Mouse (Mus musculus) spleen, embryonic (tissue): ENCODE measurements around the gene Mdh2.

Source experiments
- CTCF ChIA-PET: fragments of 350-600 bp; sonication (Branson Sonifier 250); formaldehyde crosslinking; loops from one replicate; lab custom pipeline; 2022; lab: Charles Lee

Gene Mdh2

DNA sequence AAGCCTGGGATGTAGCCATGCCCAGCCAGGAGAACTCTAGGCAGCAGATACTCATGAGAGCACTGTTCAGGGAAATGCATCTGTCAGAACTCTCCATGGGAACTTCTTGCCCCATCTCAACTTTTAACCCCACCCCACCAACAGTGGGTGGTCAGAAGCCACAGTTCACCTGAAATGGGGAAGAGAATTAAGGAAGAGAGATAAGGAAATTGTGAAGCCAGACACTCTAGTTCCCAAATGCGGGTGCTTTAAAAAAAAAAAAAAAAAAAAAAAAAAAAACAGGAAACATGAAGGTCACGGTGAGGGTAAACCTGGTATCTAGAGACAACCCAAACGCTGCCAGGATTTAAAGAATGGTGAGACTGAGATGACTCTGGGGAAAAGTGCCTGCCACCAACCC lies 5.8 kb upstream of the Mdh2 start:
- CTCF ChIA-PET: no interaction called here

DNA sequence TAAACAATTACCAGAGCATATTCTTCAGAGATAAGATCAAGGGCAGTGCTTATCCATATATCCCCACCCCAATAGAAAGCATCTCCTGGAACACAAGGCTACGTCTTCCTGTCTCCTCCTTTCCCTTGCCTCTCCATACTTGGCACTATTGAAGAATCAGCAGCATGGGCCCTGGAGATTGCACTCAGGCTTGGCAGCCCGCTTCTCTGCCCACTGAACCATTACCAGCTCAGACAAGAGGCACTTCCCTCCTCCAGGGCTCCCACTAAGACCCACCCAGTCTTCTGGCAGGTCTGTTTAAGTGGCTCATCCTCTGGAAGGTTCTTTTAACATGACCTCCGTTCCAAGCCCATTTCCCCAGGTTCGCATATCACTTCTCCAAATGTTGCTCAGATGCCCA lies 1.7 kb upstream of the Mdh2 start:
- CTCF ChIA-PET: no interaction called here

DNA sequence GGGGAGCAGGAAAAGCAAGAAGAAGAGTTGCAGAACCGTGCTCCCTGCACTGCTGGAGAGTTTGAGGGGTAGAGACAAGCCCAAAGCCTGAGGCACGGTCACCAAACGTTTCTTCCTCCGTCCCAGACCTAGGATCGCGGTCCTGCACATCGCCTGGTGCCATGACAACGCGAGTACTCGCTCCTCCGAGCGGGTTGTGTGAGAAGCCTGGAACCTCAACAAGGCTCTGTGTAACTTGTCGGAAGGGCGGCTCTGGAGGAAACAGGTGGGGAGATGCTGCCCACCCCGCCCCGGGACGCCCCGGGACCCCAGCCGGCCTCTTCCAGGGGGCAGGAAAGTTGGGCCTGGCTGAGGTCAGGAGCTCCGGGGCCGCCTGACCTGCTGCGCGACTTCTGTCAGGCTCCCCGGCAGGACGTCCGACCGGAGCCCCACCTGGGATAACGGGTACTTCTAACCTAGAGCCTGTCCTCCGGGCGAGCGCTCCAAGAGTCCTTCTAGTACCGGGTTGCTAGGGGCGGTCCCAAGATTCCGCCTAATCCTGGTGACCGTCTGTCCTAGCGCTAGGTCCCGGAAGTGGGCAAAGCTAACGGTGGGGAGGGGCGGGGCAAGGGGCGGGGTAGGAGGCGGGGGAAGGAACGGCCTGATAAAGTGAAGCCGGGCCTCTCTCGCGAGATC lies 347 bp upstream of the Mdh2 start, which contains the start of gene Styxl1:
Gene Styxl1 (minus strand): TSS at position 590 of the 675 bp plus-strand sequence.
- CTCF ChIA-PET: interaction anchor here (0.6 kb wide), 1 partner anchor 419 kb away, joined by 3 read pairs; no protein-coding TSS in a partner anchor

DNA sequence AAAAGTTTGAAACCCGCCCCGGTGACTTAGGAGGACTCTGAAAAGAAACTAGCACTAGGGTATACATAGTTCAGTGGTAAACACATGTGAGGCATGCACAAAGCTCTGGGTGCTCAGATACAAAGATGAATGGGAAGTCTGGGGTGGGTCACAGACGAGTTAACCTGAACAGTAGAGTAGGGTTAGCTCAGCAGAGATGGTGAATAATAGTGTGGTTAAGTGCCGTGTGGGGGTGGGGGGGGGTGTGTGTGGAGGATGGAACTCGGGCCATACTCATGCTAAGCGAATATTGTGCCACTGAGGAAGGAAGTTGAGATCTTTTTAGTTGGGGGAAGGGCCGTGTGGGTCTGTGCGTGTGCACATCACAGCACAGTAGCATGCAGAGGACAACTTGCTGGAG lies 2.1 kb downstream of the Mdh2 start:
- CTCF ChIA-PET: interaction anchor here (0.5 kb wide), 1 partner anchor 64 kb away, joined by 4 read pairs; no protein-coding TSS in a partner anchor

DNA sequence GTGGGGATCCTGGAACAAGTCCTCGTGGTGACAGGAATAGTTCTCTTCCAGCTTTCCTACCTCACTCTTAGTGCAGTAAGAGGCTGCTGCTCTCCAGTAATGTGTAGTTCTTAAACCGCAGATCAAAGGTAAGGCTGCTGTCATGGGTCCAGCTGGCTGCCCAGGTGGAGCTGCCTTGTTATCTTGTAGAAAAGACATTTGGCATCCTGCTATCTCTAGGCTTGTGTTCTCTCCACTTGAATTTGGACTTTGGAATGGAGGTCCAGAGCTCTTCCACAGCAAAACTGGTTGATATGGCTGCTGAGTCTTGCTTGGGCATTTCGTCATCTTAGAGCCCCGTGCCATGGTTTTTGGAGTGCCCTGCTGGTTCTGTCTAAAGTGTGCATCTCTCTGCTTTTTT lies 4.6 kb downstream of the Mdh2 start:
- CTCF ChIA-PET: no interaction called here

DNA sequence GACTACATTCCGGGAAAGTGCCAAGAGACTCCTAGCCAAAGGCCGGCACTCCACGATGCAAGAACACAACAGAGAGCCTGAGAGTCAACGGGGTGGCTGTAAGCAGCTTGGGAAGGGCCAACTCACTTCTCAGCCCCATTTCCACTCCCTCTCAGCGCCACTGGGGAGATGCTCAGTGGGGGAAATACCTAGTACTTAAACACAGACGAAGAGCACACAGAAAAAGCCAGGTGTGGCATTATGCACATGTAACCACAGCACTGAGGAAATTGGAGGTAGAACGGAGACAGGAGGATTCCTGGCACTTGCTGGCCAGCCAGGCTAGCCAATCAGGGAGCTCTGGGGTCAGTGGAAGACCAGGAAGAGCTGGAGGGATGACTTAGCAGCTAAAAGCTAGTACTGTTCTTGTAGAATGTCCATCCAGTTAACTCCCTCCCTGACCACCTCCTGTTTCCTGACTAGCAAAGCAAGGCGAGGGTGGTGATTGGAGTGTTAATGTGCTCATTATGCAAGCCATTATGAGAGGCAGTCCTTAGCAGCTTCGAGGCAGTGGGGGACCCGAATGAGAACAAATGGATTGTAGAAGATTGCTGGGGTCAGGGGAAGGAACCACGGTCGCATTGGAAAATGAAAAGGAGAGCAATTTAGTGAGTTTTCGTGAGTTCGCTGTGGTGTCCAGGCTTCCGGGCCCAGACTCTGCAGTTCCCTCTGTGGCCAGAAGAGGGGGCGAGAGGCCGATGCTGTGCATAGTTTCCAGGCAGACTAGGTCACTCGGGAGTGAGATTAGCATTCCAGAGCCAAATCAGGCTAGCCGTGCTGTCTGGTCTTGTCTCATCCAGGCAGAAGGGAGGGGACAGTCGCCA lies 15.9 kb downstream of the Mdh2 start:
- CTCF ChIA-PET: interaction anchor here (0.6 to 0.7 kb wide), 2 partner anchors 16 to 1544 kb away, joined by 3 read pairs; no protein-coding TSS in a partner anchor

DNA sequence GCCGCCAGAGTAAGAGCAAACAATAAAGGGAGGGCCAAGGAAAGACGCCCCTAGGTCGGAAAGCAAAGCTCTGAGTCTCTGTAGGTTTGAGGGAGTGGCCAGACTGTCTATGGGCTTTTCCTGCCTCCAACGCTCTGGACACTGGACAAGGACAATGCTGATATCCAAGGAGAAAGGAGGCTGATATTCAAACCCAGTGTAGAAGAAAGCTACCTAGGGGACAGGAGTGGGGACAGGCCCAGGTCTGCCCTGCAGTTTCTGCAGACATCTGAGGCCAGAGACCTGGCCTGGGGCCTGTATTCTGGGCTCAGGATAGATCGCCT lies 16.5 kb downstream of the Mdh2 start:
- CTCF ChIA-PET: interaction anchor here (0.6 kb wide), 1 partner anchor 15 kb away, joined by 3 read pairs; no protein-coding TSS in a partner anchor

DNA sequence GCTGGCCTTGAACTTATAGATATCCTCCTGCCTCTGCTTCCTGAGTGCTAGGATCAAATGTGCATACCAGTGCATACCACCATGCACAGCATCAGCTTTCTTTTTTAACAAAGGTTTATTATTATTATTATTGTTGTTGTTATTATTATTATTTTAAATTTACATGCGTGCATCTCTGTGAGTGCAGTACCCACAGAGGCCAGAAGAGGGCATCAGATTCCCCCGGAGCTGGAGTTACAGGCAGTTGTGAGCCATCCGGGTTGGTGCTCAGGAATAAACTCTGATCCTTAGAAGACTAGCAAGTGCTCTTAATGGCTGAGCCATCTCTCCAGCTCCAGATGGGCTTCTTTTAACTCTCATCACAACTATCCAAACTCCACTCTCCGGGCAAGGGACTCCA lies 21.5 kb downstream of the Mdh2 start:
- CTCF ChIA-PET: interaction anchor here (0.5 to 0.6 kb wide), 2 partner anchors 167 to 1182 kb away, joined by 3 to 5 read pairs; partner anchors contain the start of gene Rhbdd2

DNA sequence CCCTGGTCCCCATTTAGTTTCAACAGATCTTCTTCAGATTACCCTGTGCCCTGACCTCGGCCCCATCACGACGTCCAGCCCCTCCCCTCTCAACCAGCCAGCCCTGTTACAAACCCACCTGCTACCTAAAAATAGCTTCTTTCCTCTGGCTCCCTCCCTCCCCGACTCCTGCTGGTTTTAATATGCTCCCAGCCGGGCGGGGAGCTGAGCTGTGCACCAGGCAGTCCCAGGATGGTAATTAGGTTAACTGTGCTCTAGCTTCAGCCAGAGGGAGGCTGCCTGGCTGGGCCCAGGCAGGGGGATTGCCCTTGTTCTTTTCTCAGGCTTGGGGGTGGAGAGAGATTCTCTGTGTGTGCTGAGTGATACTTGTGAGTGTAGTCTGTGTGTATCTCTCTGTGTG lies 22.6 kb downstream of the Mdh2 start:
- CTCF ChIA-PET: no interaction called here

DNA sequence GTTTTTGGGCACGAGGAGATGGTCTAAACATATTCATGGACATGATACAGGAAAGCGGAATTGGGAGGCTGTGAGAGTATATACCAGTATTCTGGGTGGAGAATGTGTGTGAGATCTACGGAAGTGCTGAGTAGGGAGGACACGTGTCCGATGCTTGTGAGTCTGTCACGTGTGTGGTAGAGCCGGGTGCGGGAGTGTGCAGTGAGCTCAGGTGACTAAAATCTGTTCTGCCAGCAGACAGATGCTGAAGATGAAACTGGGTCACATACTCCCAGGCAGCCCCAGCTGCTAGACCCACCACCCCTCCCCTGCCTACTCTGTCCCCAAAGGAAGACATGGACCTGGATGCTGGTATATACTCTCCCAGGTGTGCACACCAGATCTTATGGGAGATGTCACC lies 24.4 kb downstream of the Mdh2 start:
- CTCF ChIA-PET: interaction anchor here (0.5 kb wide), 1 partner anchor 29 kb away, joined by 3 read pairs; no protein-coding TSS in a partner anchor

DNA sequence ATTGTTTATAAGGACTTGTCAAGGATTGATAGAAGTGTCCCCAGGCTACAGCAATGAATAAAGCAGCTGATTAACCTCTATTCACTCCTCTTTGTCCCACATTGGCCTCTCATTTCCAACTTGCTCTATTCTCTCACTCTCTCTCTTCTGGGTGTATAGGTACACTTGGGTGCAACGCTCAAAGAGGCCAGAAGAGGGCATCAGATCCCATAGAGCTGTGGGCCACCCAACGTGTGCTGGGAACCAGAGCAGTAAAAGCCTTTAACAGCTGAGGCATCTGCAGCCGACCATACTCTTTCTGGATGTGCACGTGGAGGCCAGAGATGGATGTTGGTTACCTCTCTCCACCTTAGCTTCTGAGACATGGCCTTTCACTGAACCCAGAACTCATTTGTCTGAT lies 24.9 kb downstream of the Mdh2 start:
- CTCF ChIA-PET: interaction anchor here (0.5 kb wide), 1 partner anchor 29 kb away, joined by 3 read pairs; no protein-coding TSS in a partner anchor

DNA sequence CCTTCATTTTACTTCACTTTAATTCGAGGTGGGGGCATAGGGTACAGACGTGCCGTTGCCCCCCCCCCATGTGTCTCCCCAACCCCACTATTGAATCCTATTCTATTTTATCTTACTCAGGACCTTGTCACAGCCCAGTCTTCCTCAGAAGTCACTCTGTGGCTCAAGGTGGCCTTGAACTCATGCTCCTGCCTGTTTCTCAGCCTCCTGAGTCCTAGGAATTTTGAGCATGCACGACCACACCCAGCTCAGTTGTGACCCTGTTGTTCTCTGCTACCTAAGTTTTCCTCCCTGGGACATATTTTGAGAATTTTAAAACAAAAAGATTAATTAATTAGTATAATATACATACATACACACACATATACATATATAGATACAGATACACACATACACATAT lies 25.4 kb downstream of the Mdh2 start:
- CTCF ChIA-PET: no interaction called here

DNA sequence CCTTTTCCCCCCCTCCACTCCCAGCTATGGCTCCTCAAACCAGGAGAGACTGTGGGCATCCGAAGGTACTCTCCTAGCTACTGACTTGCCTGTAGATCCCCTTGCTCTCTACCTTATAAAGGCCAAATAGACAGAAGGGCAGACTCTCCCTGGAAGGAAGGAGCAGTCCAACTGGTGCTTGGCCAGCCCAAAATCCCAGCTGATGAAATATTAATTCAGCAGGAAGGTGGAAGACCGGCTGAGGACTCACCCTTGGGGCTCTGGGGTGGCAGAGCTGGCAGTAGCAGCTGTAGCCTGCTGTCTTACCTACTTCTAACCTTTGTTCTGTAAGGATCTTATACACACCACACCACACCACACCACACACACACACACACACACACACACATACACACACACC lies 26.5 kb downstream of the Mdh2 start:
- CTCF ChIA-PET: interaction anchor here (0.6 kb wide), 1 partner anchor 197 kb away, joined by 3 read pairs; no protein-coding TSS in a partner anchor

DNA sequence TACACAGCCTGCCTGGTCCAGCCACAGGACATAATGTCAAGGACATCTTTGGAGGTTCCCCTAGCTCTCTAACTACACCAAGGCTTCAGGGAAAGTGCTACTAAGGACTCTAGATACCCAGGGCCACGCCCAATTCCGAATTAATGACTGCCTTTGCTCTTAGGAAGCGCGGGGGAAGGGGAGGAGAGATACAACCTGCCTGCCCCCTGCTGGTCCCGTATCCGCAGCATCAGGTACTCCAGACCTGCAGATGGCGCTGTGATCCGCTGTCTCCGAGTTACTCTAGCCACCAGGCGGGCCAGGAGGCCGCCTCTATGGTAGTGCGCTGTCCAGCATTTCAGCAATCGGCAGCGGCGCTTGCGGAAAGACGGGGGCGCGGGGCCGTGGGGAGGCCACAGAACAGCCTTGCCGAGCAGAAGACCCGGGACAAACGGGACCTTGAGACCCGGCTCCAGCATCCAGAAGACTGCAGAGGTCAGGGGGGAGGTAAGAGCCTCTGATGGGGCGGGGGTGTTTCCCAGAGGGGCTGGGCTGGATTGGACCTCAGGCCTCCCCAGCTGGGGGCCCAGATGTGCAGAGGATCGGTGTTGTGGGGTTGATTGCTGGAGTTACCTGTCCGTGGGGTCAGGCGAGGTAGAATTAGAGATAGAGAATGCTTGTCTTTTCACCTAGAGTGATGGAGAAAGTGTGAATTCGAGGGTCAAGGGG lies 28.4 kb downstream of the Mdh2 start, which contains the start of gene Srrm3:
Gene Srrm3 (plus strand): TSS at position 336 of the 708 bp plus-strand sequence.
- CTCF ChIA-PET: no interaction called here

DNA sequence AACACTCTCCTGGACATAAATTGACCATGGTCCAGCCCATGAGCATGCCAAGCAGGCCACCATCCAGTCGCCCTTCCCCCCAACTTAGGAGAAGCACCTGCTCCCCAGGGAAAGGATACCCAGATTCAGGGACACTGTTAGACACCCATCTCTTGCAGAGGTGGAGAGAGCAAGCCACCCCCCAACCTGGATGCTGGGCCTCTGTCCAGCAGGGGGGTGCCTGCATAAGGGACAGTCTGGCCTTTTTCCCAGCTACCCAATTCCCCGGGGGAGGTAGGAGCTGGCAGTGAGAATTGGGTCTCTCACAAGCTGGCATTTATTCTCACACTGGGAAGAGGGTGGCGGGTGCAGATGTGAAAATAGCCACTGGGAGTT lies 29.0 kb downstream of the Mdh2 start:
- CTCF ChIA-PET: interaction anchor here (0.7 kb wide), 1 partner anchor 453 kb away, joined by 3 read pairs; no protein-coding TSS in a partner anchor

DNA sequence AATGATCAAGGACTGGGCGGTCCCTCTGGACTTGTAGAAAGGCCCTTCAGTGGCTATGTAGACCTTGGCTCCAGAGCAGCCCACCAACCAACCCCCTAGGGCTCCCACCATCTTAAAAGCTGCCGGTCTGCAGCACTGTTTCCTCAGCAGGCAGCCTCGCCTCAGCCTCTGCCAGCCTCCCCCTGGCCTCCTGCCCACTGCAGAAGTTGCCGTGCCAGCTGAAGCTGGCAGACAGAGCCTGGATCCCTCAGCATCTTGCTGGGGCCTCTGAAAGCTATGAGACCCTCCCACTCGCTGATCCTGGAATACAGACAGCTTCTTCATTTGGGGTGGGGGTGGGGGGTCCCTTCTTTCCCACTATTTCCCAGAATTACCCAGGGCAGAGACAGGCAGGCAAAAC lies 34.7 kb downstream of the Mdh2 start:
- CTCF ChIA-PET: interaction anchor here (0.6 kb wide), 2 partner anchors 161 to 1164 kb away, joined by 4 to 6 read pairs; no protein-coding TSS in a partner anchor

DNA sequence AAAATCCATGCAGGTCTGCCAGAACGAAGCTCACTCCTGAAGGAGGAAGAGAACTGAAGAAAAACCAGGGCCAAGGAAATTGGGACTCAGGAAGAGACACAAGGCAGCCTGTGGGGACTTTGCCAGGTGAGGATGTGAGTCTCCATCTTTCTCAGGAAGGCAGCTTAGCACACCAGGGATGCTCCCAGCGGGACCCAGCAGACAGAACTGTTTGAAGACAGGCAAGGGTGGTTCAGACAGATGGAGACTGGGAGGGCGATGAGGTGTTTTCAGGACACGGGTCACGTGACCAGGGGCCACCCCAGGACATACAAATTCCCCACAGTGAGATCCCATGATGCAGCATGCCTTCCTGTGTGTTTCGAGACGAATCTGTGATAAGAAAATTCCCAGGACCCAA lies 40.2 kb downstream of the Mdh2 start:
- CTCF ChIA-PET: no interaction called here

DNA sequence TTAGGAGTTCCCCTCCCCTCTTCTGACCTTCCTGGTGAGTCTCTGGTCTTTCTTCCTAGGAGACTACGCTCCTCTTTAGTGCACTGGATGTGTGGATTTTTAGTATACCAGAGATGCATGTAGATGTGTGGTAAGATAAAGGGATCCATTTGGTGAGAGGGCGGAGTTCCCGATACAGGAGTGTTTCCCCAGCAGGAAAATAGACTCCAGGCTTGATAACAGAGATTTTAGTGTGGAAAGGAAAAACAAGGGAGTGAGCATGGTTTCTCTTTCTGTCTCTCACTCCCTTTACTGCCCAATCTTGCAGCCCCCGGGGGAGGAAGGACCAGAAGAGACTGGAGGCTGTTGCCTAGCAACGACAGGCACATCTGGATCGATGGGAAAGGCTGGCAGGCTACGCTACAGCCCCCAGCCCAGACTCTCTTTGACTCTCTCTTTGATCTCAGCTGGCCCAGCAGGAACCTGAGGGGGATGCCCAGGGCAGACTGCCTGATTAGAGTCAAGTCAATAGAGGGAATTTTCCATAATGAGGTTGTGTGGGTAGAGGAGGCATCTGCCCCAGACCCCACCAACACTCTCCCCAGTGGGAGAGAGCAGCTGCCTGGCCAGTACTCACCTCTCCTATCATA lies 44.1 kb downstream of the Mdh2 start:
- CTCF ChIA-PET: no interaction called here

DNA sequence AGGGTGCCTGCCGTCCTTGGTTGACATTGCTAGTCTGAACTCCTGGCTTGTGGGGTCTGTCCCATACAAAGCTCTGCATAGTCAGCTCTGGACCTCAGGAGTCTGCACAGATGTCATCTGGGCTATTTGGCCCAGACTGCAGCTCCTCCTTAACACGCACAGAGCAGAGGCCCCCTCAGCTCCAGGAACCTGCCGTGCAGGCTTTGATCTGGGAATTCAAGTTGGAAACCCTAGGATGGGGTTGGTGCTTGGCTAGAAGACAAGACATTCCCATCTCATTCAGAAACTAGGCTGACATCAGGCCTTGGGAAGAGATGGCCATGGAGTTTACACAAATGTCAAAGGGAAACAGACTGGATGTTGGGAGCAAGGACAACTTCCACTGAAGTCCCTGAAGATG lies 46.2 kb downstream of the Mdh2 start:
- CTCF ChIA-PET: no interaction called here

DNA sequence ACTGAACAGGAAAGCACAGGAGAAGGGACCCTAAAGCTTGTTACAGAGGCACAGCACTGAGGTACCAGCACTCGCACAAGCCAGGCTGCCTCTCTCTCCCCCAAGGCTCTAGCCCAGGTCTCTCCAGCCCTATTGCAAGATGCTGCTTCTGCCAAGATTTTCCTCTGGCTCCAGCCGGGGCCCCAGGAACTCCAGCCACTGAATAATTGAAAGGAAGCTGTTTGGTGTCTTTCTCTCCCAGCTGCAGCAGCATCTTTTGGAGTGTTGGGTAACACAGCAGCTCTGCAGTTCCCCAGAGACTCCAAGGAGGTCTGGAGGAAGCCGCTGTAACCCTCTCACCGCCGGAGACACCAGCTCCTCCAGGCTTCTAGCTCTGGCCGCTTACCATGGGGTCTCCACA lies 47.9 kb downstream of the Mdh2 start:
- CTCF ChIA-PET: interaction anchor here (0.7 kb wide), 1 partner anchor 236 kb away, joined by 6 read pairs; no protein-coding TSS in a partner anchor

DNA sequence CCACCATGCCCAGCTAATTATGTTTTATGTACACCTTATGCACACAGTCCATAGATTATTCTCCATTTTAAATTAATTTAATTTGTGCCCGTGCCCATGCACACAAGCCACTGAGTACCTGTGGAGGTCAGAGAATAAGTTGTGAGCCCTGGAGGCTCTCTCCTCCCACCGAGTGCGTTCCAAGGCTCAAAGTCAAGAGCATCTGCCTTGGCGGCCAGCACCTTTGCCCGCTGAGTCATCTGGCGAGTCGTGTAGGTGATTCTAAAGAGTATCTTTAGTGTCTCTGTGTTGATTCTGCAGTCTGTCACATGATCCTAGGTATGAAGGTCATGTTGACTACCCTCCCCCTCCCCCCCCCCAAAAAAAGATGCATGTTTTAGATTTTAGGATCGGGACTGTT lies 51.1 kb downstream of the Mdh2 start:
- CTCF ChIA-PET: interaction anchor here (0.7 kb wide), 1 partner anchor 77 kb away, joined by 4 read pairs; no protein-coding TSS in a partner anchor
